Mouse (Mus musculus) limb, embryonic 10.5 days (tissue): ENCODE measurements around the gene Cenpa. TPM values are rescaled to one million over a fixed set of nuclear protein-coding genes. Genes with fewer than 3 reads are reported as not detected.
A peak's percentile ranks its signal among the peaks of the same experiment; 100 is the strongest.

Source experiments
- DNase-seq: peaks from one replicate; pipeline ENCODE4 v3.0.0-alpha.2; 2017; ENCODE audit warnings: low spot score
- H3K27ac ChIP-seq: fragments of 300-500 bp; sonication (generic); 2 replicates; pipeline ENCODE4 v1.5.1; 2016; ENCODE audit warnings: mild to moderate bottlenecking
- H3K27me3 ChIP-seq: fragments of 300-500 bp; sonication (generic); 2 replicates; pipeline ENCODE4 v1.6.1; 2016; ENCODE audit warnings: low read depth, mild to moderate bottlenecking; ENCODE audit not compliant: poor library complexity, severe bottlenecking
- H3K36me3 ChIP-seq: fragments of 300-500 bp; sonication (generic); 2 replicates; pipeline ENCODE4 v1.6.1; 2016; ENCODE audit warnings: mild to moderate bottlenecking, moderate library complexity
- H3K4me1 ChIP-seq: fragments of 300-500 bp; sonication (generic); 2 replicates; pipeline ENCODE4 v1.6.1; 2016
- H3K4me3 ChIP-seq: fragments of 300-500 bp; sonication (generic); 2 replicates; pipeline ENCODE4 v1.5.1; 2016; ENCODE audit warnings: mild to moderate bottlenecking, moderate library complexity
- H3K9me3 ChIP-seq: fragments of 300-500 bp; sonication (generic); replicated peaks from 2 replicates; pipeline ENCODE4 v1.6.1; 2016; ENCODE audit warnings: mild to moderate bottlenecking
- WGBS: fragments of 180-500 bp; shearing (Covaris S2); methylation state at CpG from one replicate; pipeline ENCODE4 v1.1.7; 2016; 5-methylcytosine and 5-hydroxymethylcytosine counted together
- polyA plus RNA-seq: library from polyadenylated mRNA; unstranded; fragments of >200 nt; fragmentation: Nextera tagmentation; extraction: Ambion mirVana; gene quantifications from 2 replicates; pipeline ENCODE4 v1.2.1, GENCODE M21; 2016

Cenpa gene
- polyA plus RNA-seq, 1 experiment from 2014 or later = 508 TPM

DNA sequence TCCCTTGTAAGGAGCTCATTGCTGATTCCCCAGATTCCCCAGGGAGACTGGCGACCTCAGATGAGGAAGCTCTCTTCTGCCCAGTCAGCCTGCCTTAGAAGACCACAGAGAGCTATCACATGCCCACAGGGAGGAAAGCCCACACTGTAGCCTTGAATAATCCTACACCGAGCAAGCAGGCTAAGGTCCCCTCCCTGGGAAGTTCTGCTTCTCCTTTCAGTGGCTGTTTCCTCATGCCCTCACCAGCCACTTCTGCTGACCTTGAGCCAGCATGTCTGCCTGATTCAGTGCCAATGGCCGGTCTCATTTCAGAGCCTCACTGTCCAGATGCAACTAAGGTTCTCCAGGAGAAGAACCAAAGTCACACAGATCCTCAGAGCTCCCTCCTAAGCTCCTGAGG, 15.8 kb upstream of the Cenpa start:
- DNase-seq = no peak
- Histone ChIP-seq H3K27me3 (no peaks in the 10 kb centered on the region), H3K4me3 (no peak overlapping the region), H3K27ac (no peak overlapping the region), H3K36me3 (peaks cover 17% of the 10 kb centered on the region), H3K9me3 (no peaks in the 10 kb centered on the region), H3K4me1 (peaks cover 17% of the 10 kb centered on the region)
- WGBS = 86% methylated on average over 3 of the region's 3 CpGs

GRCm38 (mm10) chr5:30651554-30651953, 15.0 kb upstream of the Cenpa start:
- no peaks in the 10 kb centered on the region for H3K9me3 ChIP-seq
- H3K27me3 ChIP-seq = no peaks in the 10 kb centered on the region
- 90% methylated on average over 3 of the region's 3 CpGs for WGBS
- H3K4me3 ChIP-seq = no peak overlapping the region
- no peak overlapping the region for H3K27ac ChIP-seq
- peaks cover 25% of the 10 kb centered on the region for H3K36me3 ChIP-seq
- DNase-seq = no peak
- H3K4me1 ChIP-seq = peaks cover 17% of the 10 kb centered on the region

DNA sequence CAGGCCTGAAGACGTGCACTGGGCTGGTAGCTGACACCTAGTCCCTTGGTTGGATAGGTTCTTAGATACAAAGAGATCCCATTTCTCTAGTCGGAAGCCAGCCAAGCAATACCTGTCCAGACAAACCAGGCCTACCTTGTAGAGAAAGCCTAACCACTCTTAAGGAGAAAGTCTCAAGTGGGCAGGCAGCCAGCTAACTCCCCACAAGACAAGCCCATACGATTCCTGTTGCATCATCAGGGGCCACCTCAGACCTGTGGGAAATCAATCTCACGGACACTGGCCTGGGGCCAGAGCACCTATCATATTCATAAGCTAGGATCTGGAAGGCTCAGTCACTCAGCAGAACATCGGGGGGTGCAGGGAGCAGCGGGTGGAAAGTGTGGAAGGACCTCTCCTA, 13.3 kb upstream of the Cenpa start:
- Histone ChIP-seq H3K4me1 (peaks cover 9% of the 10 kb centered on the region), H3K27ac (no peak overlapping the region), H3K4me3 (no peak overlapping the region), H3K36me3 (peaks cover 41% of the 10 kb centered on the region), H3K9me3 (no peaks in the 10 kb centered on the region), H3K27me3 (no peaks in the 10 kb centered on the region)
- no peak for DNase-seq
- 89% methylated on average over 6 of the region's 6 CpGs for WGBS

- WGBS = 86% methylated on average over 8 of the region's 8 CpGs
- no peak for DNase-seq
- Histone ChIP-seq H3K27ac (no peak overlapping the region), H3K27me3 (no peaks in the 10 kb centered on the region), H3K4me3 (no peak overlapping the region), H3K9me3 (no peaks in the 10 kb centered on the region), H3K4me1 (no peaks in the 10 kb centered on the region), H3K36me3 (peaks cover 41% of the 10 kb centered on the region)
Observed at GRCm38 (mm10) chr5:30655042-30655441, 11.5 kb upstream of the Cenpa start.

DNA sequence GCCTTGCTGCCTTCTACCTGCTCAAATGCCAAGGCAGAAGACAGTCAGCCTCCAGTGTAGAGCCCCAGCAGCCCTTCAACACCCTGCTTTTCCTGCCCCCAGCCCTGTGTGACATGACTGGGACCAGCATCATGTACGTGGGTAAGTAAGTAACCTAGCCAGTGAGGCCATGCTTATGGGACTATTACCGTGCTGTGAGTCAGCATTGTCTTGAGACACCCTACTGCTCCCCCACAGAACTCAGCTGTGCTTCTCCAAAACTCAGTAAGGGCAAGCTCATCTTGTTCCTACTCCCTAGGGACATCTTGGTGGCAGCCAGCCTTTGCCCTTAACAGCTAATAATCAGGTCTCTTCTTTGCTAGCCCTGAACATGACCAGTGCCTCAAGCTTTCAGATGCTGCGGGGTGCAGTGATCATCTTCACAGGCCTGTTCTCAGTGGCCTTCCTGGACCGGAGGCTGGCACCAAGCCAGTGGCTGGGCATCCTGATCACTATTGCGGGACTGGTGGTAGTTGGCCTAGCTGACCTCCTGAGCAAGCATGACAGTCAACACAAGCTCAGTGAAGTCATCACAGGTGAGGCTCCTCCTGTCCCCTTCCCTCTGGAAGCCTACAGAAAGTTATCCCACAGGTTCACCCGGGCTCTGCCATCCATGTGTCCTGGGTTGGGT, 10.9 kb upstream of the Cenpa start:
- Histone ChIP-seq H3K4me1 (no peaks in the 10 kb centered on the region), H3K9me3 (no peaks in the 10 kb centered on the region), H3K4me3 (no peak overlapping the region), H3K36me3 (peaks cover 41% of the 10 kb centered on the region), H3K27me3 (no peaks in the 10 kb centered on the region), H3K27ac (no peak overlapping the region)
- DNase-seq = no peak
- WGBS = 88% methylated on average over 6 of the region's 6 CpGs

- no peaks in the 10 kb centered on the region for H3K27me3 ChIP-seq
- no peaks in the 10 kb centered on the region for H3K9me3 ChIP-seq
- WGBS = 88% methylated on average over 4 of the region's 4 CpGs
- H3K4me3 ChIP-seq = no peak overlapping the region
- H3K4me1 ChIP-seq = no peaks in the 10 kb centered on the region
- peaks cover 36% of the 10 kb centered on the region for H3K36me3 ChIP-seq
- H3K27ac ChIP-seq = no peak overlapping the region
- DNase-seq = no peak
Observed at GRCm38 (mm10) chr5:30659042-30659441, 7.5 kb upstream of the Cenpa start.

GRCm38 (mm10) chr5:30660278-30660677, 6.3 kb upstream of the Cenpa start:
- Histone ChIP-seq H3K36me3 (peaks cover 29% of the 10 kb centered on the region), H3K9me3 (no peaks in the 10 kb centered on the region), H3K27ac (no peak overlapping the region), H3K4me1 (no peaks in the 10 kb centered on the region), H3K27me3 (no peaks in the 10 kb centered on the region), H3K4me3 (no peak overlapping the region)
- DNase-seq = no peak
- WGBS = 92% methylated on average over 1 of the region's 1 CpGs

DNA sequence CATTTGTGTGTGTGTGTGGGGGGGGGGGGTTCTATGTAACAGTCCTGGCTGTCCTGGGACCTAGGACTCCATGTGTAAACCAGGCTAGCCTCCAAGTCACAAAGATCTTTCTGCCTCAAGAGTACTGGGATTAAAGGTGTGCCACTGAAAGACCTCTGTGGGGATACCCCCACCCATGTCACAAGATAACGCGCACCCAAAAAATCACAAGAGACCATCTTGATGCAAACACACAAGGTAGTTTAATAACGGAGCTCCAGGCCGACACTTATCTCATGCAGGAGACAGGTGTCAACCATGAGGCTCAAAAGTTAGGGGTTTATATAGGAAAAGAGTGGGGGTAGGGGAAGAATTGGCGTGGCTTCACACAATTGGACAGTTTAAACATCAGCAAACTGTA, 5.8 kb upstream of the Cenpa start:
- WGBS = 95% methylated on average over 5 of the region's 5 CpGs
- Histone ChIP-seq H3K9me3 (no peaks in the 10 kb centered on the region), H3K4me1 (no peaks in the 10 kb centered on the region), H3K4me3 (no peak overlapping the region), H3K27ac (no peak overlapping the region), H3K36me3 (peaks cover 24% of the 10 kb centered on the region), H3K27me3 (no peaks in the 10 kb centered on the region)
- DNase-seq = no peak

DNA sequence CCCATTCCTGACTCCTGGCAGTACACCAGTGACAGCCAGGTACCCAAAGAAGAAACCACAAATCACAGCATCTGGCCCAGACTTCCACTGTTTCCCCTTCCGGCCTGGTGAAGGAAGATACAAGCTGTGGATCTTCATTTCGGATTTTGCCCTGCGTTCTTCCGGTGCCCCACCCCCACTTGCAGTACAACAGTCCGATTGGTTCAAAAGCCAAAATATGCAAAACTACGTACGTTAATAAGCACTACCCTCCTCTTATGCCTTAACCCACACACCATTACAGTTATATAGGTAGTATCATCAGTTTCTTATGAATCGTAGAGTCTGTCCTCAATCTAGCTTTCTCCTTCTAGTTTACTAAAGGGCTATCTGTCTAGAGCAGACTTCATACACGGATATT, 1.2 kb upstream of the Cenpa start:
- Histone ChIP-seq H3K4me1 (peaks cover 20% of the 10 kb centered on the region), H3K27ac (no peak overlapping the region), H3K9me3 (no peaks in the 10 kb centered on the region), H3K36me3 (peaks cover 27% of the 10 kb centered on the region), H3K27me3 (no peaks in the 10 kb centered on the region), H3K4me3 (no peak overlapping the region)
- 92% methylated on average over 9 of the region's 9 CpGs for WGBS
- DNase-seq = no peak

DNA sequence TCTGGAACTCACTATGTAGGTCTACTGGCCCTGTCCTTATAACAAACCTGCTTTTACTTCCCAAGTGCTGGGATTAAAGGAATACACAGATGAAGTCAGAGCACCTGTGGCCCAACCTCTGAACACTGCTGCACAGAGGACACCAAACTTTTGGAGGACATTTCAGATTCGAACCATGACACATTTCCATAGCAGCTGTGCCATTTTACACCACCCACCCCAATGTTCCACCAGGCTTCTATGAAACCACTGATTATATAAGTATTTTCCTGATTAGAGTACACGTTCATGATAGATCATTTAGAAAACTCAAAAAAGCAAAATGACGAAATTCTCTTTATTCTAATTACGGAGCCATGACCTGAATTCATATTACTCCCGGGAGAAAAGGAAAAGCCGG, 609 bp upstream of the Cenpa start:
- peaks cover 20% of the 10 kb centered on the region for H3K4me1 ChIP-seq
- peaks cover 33% of the 10 kb centered on the region for H3K36me3 ChIP-seq
- DNase-seq = no peak
- WGBS = 73% methylated on average over 6 of the region's 6 CpGs
- no peaks in the 10 kb centered on the region for H3K9me3 ChIP-seq
- peak overlapping the region; percentile 97 for H3K27ac ChIP-seq
- peak overlapping the region; percentile 87 for H3K4me3 ChIP-seq
- H3K27me3 ChIP-seq = no peaks in the 10 kb centered on the region

- Histone ChIP-seq H3K9me3 (no peaks in the 10 kb centered on the region), H3K27ac (peak overlapping the region; percentile 97), H3K4me3 (peak overlapping the region; percentile 87), H3K27me3 (no peaks in the 10 kb centered on the region), H3K36me3 (peaks cover 45% of the 10 kb centered on the region), H3K4me1 (peaks cover 20% of the 10 kb centered on the region)
- WGBS = 0% methylated on average over 13 of the region's 13 CpGs
- no peak for DNase-seq
Observed at GRCm38 (mm10) chr5:30667215-30667614, 638 bp downstream of the Cenpa start.

DNA sequence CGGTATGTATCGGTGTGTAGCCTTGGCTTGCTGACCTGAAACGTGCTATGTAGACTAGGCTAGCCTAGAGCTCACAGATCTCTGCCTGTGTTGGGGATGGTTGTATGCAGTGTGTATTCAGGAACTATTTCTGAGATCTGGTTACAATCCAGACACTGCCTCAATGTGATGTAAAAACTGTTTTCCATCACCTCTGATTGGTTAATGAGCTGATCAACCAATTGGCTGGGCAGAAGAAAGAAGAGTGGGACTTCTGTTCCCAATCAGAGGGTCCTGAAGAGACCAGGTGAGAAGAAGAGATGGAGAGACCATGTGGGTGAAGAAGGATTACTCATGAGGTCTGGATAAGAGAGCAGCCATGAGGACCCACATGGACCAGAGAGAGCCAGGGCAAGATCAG, 1.1 kb downstream of the Cenpa start:
- DNase-seq = no peak
- peak overlapping the region; percentile 87 for H3K4me3 ChIP-seq
- 10% methylated on average over 3 of the region's 3 CpGs for WGBS
- H3K27ac ChIP-seq = peak overlapping the region; percentile 97
- H3K27me3 ChIP-seq = no peaks in the 10 kb centered on the region
- H3K36me3 ChIP-seq = peaks cover 50% of the 10 kb centered on the region
- H3K4me1 ChIP-seq = peaks cover 20% of the 10 kb centered on the region
- H3K9me3 ChIP-seq = no peaks in the 10 kb centered on the region

DNA sequence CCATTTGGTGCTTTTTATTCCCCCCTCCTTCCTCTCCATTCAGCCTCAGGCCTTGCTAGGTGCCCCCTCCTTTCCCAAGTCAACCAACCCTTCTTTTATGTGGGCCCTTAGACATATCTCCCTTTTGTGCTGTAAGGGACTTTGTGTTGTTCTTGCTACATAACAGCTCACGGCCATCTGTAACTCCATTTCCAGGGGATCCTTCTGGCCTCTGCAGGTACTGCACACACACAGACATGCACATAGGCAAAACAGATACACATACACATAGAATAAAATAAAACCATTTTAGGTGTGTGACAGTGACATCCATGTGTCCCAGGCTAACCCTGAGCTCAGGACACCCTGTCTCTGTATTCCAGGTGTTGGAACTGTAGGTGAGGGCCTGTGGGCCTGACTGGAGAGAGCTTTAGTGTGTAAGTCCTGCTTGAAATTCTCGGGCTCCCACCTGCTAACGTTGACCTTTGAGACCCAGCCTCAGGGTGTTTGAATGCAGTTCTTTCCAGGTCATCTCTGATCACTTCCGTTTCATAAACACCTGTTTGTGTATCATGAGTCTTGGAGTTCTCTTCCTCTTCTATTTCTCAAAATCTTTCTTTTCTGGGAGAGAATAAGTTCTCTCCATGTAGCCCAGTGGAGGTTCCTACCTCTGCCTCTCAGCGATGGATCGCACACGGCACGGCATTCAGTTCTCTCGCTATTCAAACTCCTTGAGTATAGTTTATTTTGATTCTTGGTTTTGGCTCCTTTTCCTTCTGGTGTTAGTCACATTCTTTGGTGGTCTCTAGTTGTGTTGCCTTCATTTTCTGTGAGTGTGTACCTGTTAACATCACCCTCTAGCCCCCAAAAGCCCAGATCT, 2.3 kb downstream of the Cenpa start:
- Histone ChIP-seq H3K27ac (no peak overlapping the region), H3K4me3 (peak overlapping the region; percentile 87), H3K27me3 (no peaks in the 10 kb centered on the region), H3K4me1 (peaks cover 20% of the 10 kb centered on the region), H3K36me3 (peaks cover 62% of the 10 kb centered on the region), H3K9me3 (no peaks in the 10 kb centered on the region)
- no peak for DNase-seq
- 94% methylated on average over 9 of the region's 9 CpGs for WGBS
